Mouse (Mus musculus): ENCODE results near the gene Xpc. TPM values are rescaled to one million over a fixed set of nuclear protein-coding genes. Genes with fewer than 3 reads are reported as not detected.

Xpc gene
- 22.2 and 24.8 TPM in 2 replicates for polyA plus RNA-seq (2015; fragmentation: Nextera tagmentation; extraction: Ambion mirVana)

DNA sequence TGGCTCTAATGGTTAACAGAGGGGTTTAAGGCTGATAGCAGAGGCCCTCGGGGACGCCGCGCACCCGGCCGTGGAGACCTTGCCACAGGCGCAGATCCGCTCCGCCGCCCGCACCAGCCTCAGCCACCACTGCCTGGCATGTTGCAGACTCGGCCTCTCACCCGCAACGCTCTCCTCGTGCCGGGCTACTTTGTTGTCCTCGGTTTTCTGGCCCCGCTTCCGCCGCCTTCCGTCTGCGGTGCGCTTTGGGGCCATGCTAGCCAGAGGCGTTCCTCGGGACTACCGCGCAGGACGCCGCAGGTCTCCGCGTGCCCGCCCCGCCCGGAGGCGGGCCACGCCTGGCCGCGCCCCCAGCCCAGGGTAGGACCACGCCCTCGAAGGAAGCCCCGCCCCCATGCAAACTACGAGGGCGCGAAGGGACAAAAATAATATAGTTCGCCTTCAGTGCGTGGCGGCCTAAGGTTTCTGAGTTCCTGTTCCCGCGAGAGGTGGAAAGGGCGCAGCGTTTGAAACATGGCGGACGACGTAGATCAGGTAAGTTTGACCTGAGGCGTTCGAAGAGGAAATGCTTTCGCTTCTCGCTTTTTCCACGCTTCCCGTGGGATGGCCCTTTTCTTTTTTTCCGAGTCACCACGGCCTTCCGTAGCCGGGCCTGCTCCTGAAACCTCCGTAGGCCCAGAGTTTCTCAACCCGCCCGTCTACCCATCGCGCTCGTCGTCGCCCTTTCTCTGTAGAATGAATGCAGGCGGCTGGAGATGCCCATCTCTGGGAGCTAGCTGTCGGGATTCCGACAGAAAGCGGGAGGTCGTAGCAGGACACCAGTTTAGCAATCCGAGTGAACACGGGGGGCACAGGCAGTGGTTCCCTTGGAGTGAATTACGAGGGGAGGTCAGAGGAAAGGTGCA lies at the start of gene Xpc, which contains the start of gene Lsm3:
Gene Xpc (minus strand): TSS at position 344 of the 905 bp plus-strand sequence.
Gene Lsm3 (plus strand): TSS at position 384 of the 905 bp plus-strand sequence.
- H3K4me1 ChIP-seq (replicated peaks): peaks cover 30% of the 10 kb centered on the region
- H3K27me3 ChIP-seq: no peaks in the 10 kb centered on the region
- peak within 1 kb of the TSS; percentile 74 for H3K4me2 ChIP-seq
- peak within 1 kb of the TSS; percentile 80 for H3K4me3 ChIP-seq
- H3K9ac ChIP-seq: peak within 1 kb of the TSS; percentile 89
- H3K36me3 ChIP-seq: peaks cover 30% of the 10 kb centered on the region
- ATAC-seq (ENCODE audit: low FRiP score): peak; percentile 97
- peak within 1 kb of the TSS; percentile 82 for H3K27ac ChIP-seq
- no peaks in the 10 kb centered on the region for H3K9me3 ChIP-seq
- under 1% methylated on average over 80 of the region's 80 CpGs for WGBS

DNA sequence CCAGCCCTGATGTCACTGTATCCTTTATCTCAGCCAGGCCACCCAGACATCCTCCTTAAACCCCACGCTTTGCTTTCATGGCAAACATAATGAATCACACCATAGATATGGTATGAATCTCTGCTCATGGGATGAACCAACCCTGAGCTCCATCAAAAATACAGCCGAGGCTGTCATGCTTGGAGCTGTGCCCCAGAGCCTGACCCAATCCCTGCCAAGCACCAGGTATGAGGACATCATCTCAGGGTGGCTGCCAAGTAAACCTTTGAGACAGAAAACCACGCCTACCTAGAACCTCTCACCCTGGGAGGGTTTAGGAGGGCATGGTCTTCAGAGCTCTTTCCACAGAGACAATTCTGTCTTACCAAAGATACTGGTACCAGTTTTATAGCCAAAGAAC lies 47.3 kb upstream of the Xpc start:
- WGBS: 89% methylated on average over 3 of the region's 3 CpGs
- Histone ChIP-seq H3K4me2 (no peak overlapping the region), H3K9ac (no peak overlapping the region), H3K27ac (no peak overlapping the region), H3K27me3 (no peaks in the 10 kb centered on the region), H3K4me3 (no peak overlapping the region), H3K4me1 (replicated peaks) (0 out of 2 replicates have a peak, but pooled peaks cover 6% of the 10 kb centered on the region), H3K36me3 (no peaks in the 10 kb centered on the region), H3K9me3 (no peaks in the 10 kb centered on the region)
- ATAC-seq (ENCODE audit: low FRiP score): no peak

DNA sequence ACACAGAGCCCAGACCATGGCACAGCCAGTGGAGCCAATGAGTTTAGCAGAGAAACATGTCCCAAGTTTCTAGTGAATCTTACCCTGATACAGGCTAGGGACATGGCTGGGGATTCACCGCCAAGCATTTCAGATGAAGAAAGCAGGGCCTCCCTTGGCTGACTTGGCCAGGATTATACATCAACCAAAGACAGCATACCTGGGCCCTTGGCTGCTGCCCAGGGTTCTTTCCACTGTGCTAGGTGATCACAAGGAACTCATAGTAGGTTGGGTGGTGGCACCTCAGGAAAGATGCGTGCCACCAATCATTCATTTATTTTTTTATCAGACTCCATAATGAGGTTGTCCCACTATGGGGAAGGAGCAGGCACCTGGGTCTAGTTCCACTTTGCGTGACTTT lies 44.5 kb upstream of the Xpc start:
- no peak for ATAC-seq (ENCODE audit: low FRiP score)
- Histone ChIP-seq H3K36me3 (no peaks in the 10 kb centered on the region), H3K27me3 (no peaks in the 10 kb centered on the region), H3K4me1 (replicated peaks) (0 out of 2 replicates have a peak, but pooled peaks cover 6% of the 10 kb centered on the region), H3K27ac (no peak overlapping the region), H3K9me3 (no peaks in the 10 kb centered on the region), H3K9ac (no peak overlapping the region), H3K4me2 (no peak overlapping the region), H3K4me3 (no peak overlapping the region)
- WGBS: 99% methylated on average over 3 of the region's 3 CpGs

DNA sequence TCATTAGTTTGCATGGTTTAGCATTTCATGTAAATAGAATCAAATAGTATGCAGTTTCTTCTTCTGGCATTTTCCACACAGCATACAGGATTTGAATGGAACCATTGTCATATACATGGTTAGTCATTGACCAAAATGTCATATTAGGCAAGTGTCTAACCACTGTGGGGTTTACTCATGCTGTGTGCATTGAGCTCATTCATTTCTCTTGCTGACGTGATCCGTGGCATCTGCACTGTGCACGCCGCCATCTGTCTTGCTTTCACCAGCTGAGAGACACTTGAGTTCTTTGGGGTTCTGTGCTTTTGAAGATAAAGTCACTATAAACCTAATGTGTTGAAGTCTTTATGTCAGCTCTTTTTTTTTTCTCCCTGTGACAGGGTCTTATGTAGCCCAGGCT lies 43.7 kb upstream of the Xpc start:
- H3K27me3 ChIP-seq: no peaks in the 10 kb centered on the region
- ATAC-seq (ENCODE audit: low FRiP score): no peak
- H3K9me3 ChIP-seq: no peaks in the 10 kb centered on the region
- H3K4me3 ChIP-seq: no peak overlapping the region
- H3K9ac ChIP-seq: no peak overlapping the region
- WGBS: 62% methylated on average over 4 of the region's 4 CpGs
- H3K36me3 ChIP-seq: no peaks in the 10 kb centered on the region
- H3K4me1 ChIP-seq (replicated peaks): 0 out of 2 replicates have a peak, but pooled peaks cover 6% of the 10 kb centered on the region
- H3K4me2 ChIP-seq: no peak overlapping the region
- 0 out of 2 replicates have a peak overlapping the region, but pooled peaks have one; percentile 2 for H3K27ac ChIP-seq

DNA sequence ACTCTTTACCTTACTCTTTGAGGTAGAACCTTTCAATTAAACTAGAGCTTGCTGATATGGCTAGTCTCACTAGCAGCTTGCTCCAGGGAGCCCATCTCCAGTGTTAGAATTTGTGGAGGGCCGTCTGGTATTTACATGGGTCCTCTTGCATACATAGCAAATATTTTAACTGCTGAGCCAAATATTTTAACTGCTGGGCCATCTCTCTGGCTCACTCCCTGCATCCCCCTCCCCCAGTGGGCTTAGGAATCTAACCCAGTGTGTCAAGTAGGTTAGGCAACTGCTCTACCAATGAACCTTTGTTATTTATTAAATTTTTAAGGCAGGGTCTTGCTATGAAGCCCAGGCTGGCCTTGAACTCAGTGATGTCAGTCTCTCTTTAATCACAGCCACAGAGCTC lies 42.9 kb upstream of the Xpc start:
- H3K27me3 ChIP-seq: no peaks in the 10 kb centered on the region
- no peak overlapping the region for H3K4me3 ChIP-seq
- no peak overlapping the region for H3K4me2 ChIP-seq
- no peaks in the 10 kb centered on the region for H3K9me3 ChIP-seq
- ATAC-seq (ENCODE audit: low FRiP score): no peak
- no peak overlapping the region for H3K9ac ChIP-seq
- H3K36me3 ChIP-seq: no peaks in the 10 kb centered on the region
- H3K4me1 ChIP-seq (replicated peaks): 0 out of 2 replicates have a peak, but pooled peaks cover 6% of the 10 kb centered on the region
- no peak overlapping the region for H3K27ac ChIP-seq
- 61% methylated on average over 1 of the region's 1 CpGs for WGBS

DNA sequence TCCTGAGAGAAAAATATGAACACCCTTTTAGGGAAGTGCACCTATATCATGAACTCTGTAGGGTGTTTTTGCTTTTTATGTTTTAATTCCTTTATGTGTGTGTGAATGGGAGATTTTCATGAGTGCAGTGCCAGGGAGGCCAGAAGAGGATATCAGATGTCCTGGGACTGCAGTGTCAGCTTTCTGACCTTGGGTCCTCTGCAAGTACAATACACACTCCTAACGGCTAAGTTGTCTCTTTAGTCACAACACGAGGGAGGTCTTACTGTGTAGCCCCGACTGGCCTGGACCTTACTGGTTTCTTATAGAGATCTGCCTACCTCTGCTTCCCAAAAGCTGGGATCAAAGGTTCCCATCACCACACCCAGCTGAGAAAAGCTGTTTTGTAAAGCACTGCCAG lies 37.0 kb upstream of the Xpc start:
- no peaks in the 10 kb centered on the region for H3K36me3 ChIP-seq
- 0 out of 2 replicates have a peak, but pooled peaks cover 3% of the 10 kb centered on the region for H3K27me3 ChIP-seq
- no peak overlapping the region for H3K4me3 ChIP-seq
- ATAC-seq (ENCODE audit: low FRiP score): no peak
- no peak overlapping the region for H3K27ac ChIP-seq
- no peaks in the 10 kb centered on the region for H3K4me1 ChIP-seq (replicated peaks)
- WGBS: 59% methylated on average over 3 of the region's 3 CpGs
- no peak overlapping the region for H3K9ac ChIP-seq
- no peaks in the 10 kb centered on the region for H3K9me3 ChIP-seq
- no peak overlapping the region for H3K4me2 ChIP-seq

DNA sequence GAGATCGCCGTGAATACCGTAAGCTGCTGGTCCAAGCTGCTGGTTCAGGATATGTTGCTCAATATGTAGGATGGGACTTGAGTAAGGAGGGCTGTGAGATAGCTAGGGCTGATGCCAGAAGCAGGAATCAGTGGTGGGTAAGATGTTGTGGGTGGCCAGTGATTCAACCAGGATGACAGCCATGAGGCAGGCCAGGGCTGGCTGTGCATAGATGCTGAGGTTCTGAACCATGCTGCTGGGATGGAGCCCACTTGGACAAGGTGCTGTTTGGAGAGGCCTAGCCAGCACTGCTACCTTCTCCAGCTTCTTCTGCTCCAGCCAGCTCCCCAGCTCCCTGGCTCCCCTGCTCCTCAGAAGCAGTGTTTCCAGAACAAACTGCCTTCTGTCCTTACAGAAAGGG lies 36.0 kb upstream of the Xpc start:
- no peak for ATAC-seq (ENCODE audit: low FRiP score)
- H3K4me2 ChIP-seq: no peak overlapping the region
- no peaks in the 10 kb centered on the region for H3K4me1 ChIP-seq (replicated peaks)
- H3K36me3 ChIP-seq: no peaks in the 10 kb centered on the region
- H3K27me3 ChIP-seq: 0 out of 2 replicates have a peak, but pooled peaks cover 3% of the 10 kb centered on the region
- no peak overlapping the region for H3K9ac ChIP-seq
- WGBS: 96% methylated on average over 3 of the region's 3 CpGs
- H3K4me3 ChIP-seq: no peak overlapping the region
- H3K27ac ChIP-seq: no peak overlapping the region
- H3K9me3 ChIP-seq: no peaks in the 10 kb centered on the region

DNA sequence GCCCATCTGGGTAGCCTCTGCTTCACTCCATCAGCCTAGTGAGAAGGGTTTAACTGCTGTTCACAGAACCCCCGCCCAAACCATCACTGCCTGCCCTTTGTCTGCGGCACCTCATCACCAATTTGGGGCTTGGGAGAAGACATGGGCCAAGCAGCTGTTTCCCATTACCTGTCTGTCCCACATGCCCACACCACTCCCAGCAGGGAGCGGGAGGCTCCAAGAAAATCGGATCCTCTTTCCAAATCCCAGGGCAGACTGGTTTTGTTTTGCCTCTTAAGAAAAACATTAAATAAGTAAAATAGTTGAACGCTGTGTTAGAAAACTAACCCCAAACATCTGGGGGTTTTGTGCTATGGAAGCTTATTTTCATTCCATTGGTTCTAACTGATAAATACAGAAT lies 33.9 kb upstream of the Xpc start:
- Histone ChIP-seq H3K4me1 (replicated peaks) (no peaks in the 10 kb centered on the region), H3K9me3 (no peaks in the 10 kb centered on the region), H3K4me2 (no peak overlapping the region), H3K4me3 (no peak overlapping the region), H3K27ac (no peak overlapping the region), H3K36me3 (no peaks in the 10 kb centered on the region), H3K9ac (no peak overlapping the region), H3K27me3 (0 out of 2 replicates have a peak, but pooled peaks cover 3% of the 10 kb centered on the region)
- 77% methylated on average over 5 of the region's 5 CpGs for WGBS
- ATAC-seq (ENCODE audit: low FRiP score): no peak

DNA sequence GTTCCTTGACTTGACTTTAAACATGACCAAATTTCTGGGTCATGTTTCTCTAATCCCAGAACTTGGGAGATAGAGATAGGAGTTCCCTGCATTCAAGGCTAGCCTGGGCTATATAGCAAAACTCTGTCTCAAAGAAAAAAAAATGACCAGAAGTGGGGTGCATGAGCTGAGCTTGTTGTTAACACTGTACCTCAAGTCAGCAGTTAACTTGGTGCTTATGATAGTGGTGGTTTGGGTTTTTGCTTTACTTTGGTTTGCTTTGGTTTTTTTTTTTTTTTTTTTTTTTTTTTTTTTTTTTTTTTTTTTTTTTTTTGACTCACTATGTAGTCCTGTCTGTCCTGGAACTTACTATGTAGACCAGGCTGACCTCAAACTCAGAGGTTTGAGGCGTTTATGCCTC lies 31.6 kb upstream of the Xpc start:
- 61% methylated on average over 1 of the region's 1 CpGs for WGBS
- Histone ChIP-seq H3K4me1 (replicated peaks) (no peaks in the 10 kb centered on the region), H3K27ac (no peak overlapping the region), H3K27me3 (0 out of 2 replicates have a peak, but pooled peaks cover 3% of the 10 kb centered on the region), H3K36me3 (no peaks in the 10 kb centered on the region), H3K4me3 (no peak overlapping the region), H3K9me3 (no peaks in the 10 kb centered on the region), H3K4me2 (no peak overlapping the region), H3K9ac (no peak overlapping the region)
- no peak for ATAC-seq (ENCODE audit: low FRiP score)

DNA sequence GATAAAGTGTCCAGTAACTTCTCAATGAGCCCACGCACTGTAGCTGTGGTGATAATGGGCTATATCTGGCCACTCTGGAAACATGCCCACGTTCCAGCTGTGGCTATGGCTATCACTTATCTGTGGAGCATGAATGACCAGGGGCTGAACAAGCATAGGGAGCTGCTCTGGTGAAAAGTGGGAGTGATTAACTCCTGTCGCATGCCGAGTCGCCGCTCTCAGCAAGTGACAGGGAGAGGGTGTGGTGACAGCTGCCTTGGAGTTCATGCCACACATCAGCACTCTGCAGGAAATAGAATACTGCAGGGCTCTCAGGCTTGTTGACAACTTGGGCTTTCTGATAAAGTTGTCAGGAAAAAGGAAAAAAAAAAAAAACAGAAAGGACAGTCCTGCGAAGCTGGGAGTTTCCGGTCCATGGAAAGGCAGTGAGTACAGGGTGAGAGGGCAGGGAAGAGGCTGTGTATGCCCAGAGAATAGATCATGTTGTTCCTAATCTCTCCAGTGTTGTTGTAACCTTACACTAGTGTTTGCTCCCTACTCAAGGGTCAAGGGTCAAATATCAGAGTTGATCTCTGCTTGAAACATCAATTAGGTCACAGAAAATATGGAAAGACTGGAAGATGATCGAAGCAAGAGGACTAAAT lies 30.7 kb upstream of the Xpc start:
- H3K27me3 ChIP-seq: no peaks in the 10 kb centered on the region
- H3K9ac ChIP-seq: no peak overlapping the region
- H3K4me3 ChIP-seq: no peak overlapping the region
- no peaks in the 10 kb centered on the region for H3K9me3 ChIP-seq
- ATAC-seq (ENCODE audit: low FRiP score): no peak
- H3K4me1 ChIP-seq (replicated peaks): no peaks in the 10 kb centered on the region
- 69% methylated on average over 9 of the region's 9 CpGs for WGBS
- H3K36me3 ChIP-seq: no peaks in the 10 kb centered on the region
- no peak overlapping the region for H3K27ac ChIP-seq
- H3K4me2 ChIP-seq: no peak overlapping the region

DNA sequence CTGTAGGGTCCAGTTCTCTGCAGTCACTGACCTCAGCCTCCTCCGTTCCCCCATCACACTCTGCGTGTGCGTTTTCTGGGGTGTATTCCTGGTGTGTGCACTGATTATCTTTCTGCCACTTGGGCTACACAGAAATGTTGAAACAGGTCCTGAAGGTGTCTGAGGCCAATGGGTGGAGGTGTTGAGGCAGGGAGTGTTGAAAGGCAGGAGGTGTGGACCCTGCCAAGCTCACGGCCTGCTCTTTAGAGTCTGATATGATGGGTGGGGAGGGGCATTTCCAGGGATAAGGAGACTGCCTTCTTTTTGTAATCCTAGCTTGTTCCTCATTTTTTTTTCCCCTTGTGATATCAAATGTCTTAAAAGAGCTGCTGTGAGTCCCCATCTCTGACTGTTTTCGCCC lies 27.4 kb upstream of the Xpc start:
- H3K27me3 ChIP-seq: no peaks in the 10 kb centered on the region
- no peak overlapping the region for H3K9ac ChIP-seq
- H3K36me3 ChIP-seq: no peaks in the 10 kb centered on the region
- H3K9me3 ChIP-seq: no peaks in the 10 kb centered on the region
- H3K27ac ChIP-seq: no peak overlapping the region
- no peak overlapping the region for H3K4me2 ChIP-seq
- H3K4me1 ChIP-seq (replicated peaks): no peaks in the 10 kb centered on the region
- no peak overlapping the region for H3K4me3 ChIP-seq
- ATAC-seq (ENCODE audit: low FRiP score): no peak
- 89% methylated on average over 5 of the region's 5 CpGs for WGBS

DNA sequence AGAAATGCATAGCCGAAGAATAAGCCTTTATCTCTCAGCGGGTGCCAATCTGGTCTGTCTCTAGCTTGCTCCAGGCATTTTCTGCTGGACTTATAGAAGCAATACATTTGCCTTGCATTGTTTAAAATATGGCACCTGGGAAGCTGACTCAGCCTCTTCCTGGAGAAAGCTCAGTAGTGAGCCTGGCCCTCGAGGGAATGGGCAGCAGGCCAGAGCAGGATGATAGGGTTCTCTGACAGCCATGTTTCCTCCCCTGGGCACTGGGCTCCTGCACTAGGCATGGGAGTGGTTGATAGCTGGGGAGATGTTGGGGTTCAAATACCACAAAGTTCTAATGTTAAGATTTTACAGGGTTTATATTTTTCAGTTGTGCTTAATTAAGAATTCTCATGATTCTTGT lies 25.6 kb upstream of the Xpc start:
- H3K4me1 ChIP-seq (replicated peaks): no peaks in the 10 kb centered on the region
- H3K4me3 ChIP-seq: no peak overlapping the region
- no peak for ATAC-seq (ENCODE audit: low FRiP score)
- H3K27me3 ChIP-seq: no peaks in the 10 kb centered on the region
- H3K4me2 ChIP-seq: no peak overlapping the region
- H3K36me3 ChIP-seq: no peaks in the 10 kb centered on the region
- no peak overlapping the region for H3K9ac ChIP-seq
- H3K9me3 ChIP-seq: no peaks in the 10 kb centered on the region
- 62% methylated on average over 3 of the region's 3 CpGs for WGBS
- no peak overlapping the region for H3K27ac ChIP-seq
